Mouse (Mus musculus) small intestine, adult 2 months (tissue): ENCODE results near the gene Pkig. TPM values are rescaled to one million over a fixed set of nuclear protein-coding genes. Genes with fewer than 3 reads are reported as not detected.

ENCODE experiments used
- H3K27ac ChIP-seq: fragments of 200-500 bp; 2 replicates; pipeline ENCODE4 v1.5.1; 2012; ENCODE audit warnings: low read depth, low read length, control low read depth, inconsistent platforms; ENCODE audit not compliant: insufficient read depth
- H3K27me3 ChIP-seq: fragments of 200-500 bp; 2 replicates; pipeline ENCODE4 v1.6.1; 2012; ENCODE audit warnings: mild to moderate bottlenecking, moderate library complexity, low read length, inconsistent platforms; ENCODE audit not compliant: control insufficient read depth, insufficient read depth
- H3K36me3 ChIP-seq: fragments of 200-500 bp; 2 replicates; pipeline ENCODE4 v1.6.1; 2012; ENCODE audit warnings: mild to moderate bottlenecking, low read length, control low read depth, inconsistent platforms; ENCODE audit not compliant: control insufficient read depth, insufficient read depth
- H3K4me1 ChIP-seq: fragments of 200-500 bp; 2 replicates; pipeline ENCODE4 v1.6.1; 2012; ENCODE audit warnings: low read length, inconsistent platforms, mixed read lengths; ENCODE audit not compliant: control insufficient read depth, insufficient read depth, insufficient read length
- H3K4me3 ChIP-seq: fragments of 200-500 bp; 2 replicates; pipeline ENCODE4 v1.5.1; 2012; ENCODE audit warnings: low read depth, mild to moderate bottlenecking, control low read depth, inconsistent platforms, low read length, moderate library complexity
- CTCF ChIP-seq: fragments of 200-500 bp; IDR thresholded peaks from 2 replicates; pipeline ENCODE4 v1.5.1; 2012; ENCODE audit warnings: low read depth, mild to moderate bottlenecking, control low read depth, inconsistent platforms, low read length, moderate library complexity, mixed read lengths; ENCODE audit not compliant: insufficient replicate concordance, insufficient read length; ENCODE audit errors: extremely low read depth
- POLR2A ChIP-seq: fragments of 200-500 bp; IDR thresholded peaks from 2 replicates; pipeline ENCODE4 v1.6.1; 2012; ENCODE audit warnings: low read depth, mild to moderate bottlenecking, control low read depth, inconsistent platforms, low read length, moderate library complexity
- WGBS: fragments of 180-500 bp; shearing (Covaris S2); methylation state at CpG from one replicate; pipeline ENCODE4 v1.1.7; 2018; 5-methylcytosine and 5-hydroxymethylcytosine counted together
- polyA plus RNA-seq: library from polyadenylated mRNA; depleted of rRNA; stranded (reverse); fragments of >200 nt; gene quantifications from 2 replicates; pipeline ENCODE4 v1.2.3, GENCODE M21; 2012

Gene Pkig
- polyA plus RNA-seq, 1 experiment = 143 TPM

GRCm38 (mm10) chr2:163699078-163699780 lies 41.0 kb downstream of the Pkig start:
- H3K36me3 ChIP-seq = peaks cover 4% of the 10 kb centered on the region
- no peak overlapping the region for H3K27ac ChIP-seq
- no peaks in the 10 kb centered on the region for H3K27me3 ChIP-seq
- no peak for TF ChIP-seq CTCF
- TF ChIP-seq POLR2A = no peak
- peaks cover 9% of the 10 kb centered on the region; the same call in 1 of the 2 replicates for H3K4me1 ChIP-seq
- no peak overlapping the region for H3K4me3 ChIP-seq
- 77% methylated on average over 11 of the region's 11 CpGs for WGBS

DNA sequence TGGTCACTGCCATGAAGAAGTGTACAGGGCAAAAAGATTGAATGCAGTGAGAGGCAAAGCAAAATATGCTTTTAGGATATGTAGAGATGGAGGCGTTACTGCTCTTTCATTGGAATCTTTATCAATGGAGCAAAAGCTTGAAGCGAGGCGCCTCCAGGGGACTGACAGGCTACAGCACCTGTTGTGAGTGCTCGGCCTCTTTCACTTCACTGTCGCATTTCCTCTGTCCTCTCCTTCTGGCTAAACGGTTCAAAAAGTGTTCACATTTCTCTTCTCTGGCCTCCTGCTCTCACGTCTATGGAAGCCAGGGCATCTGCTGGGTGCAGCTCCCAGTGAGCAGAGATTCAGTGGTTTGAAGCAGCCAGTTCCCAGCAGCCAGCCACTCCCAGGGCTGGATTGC lies 44.2 kb downstream of the Pkig start:
- Histone ChIP-seq H3K4me3 (no peak overlapping the region), H3K36me3 (peaks cover 14% of the 10 kb centered on the region), H3K27me3 (no peaks in the 10 kb centered on the region), H3K27ac (peak overlapping the region; percentile 61), H3K4me1 (peaks cover 15% of the 10 kb centered on the region; the same call in 1 of the 2 replicates)
- TF ChIP-seq POLR2A (no peak), CTCF (no peak)
- 68% methylated on average over 7 of the region's 7 CpGs for WGBS

DNA sequence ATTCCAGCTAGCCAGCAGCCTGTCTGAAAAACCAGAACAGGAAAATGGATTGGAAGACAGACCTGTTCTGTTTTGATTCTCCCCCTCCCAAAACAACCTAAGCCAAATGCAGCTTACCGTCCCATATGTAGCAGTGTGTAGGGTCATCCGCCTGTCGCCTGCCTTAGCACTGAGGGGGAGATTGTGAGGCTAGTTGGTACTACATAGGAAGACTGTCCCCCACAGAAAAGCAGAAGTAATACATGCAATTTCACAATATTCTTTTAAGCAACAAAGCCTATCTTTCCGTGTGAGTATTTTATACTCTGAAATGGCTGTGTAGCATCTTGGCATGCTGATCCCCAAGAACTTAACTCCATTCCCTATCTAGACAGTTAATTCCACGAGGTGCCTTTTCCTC lies 44.7 kb downstream of the Pkig start:
- Histone ChIP-seq H3K4me1 (peaks cover 13% of the 10 kb centered on the region; the same call in 1 of the 2 replicates), H3K27ac (peak overlapping the region; percentile 61), H3K4me3 (no peak overlapping the region), H3K27me3 (no peaks in the 10 kb centered on the region), H3K36me3 (peaks cover 14% of the 10 kb centered on the region)
- TF ChIP-seq CTCF (no peak), POLR2A (no peak)
- WGBS = 77% methylated on average over 5 of the region's 5 CpGs

DNA sequence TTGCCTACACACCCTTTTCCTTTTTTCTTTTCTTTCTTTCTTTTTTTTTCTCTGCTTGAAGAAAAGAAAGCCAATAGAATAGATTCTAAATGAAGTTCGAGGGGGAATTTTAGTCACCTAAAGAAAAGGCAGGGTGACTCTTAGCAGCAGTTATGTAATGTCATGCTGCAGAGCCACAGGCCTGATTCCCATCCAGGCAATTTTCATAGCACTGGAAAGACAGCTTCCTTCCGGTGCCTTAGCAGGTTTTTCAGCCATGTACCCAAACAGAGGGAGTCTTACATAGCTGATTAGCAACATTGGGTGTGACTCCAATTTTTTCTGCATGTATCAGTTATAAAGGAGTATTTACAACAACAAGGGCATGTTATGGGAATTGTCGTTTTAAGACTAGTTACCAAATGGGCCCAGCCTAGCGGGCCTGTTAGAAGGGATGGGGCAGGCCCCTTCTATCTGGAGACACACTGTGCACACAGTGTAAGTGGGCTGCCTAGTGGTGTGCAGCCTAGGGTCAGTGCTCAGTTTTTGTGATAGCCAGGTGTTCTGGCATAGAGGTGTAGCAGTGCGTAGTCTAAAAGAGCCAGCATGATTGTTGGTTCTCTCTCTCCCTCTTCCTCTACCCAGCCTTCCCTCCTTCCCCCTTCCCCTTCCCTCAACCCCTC lies 45.5 kb downstream of the Pkig start:
- Histone ChIP-seq H3K27ac (no peak overlapping the region; the same call in 1 of the 2 replicates), H3K36me3 (peaks cover 14% of the 10 kb centered on the region), H3K27me3 (no peaks in the 10 kb centered on the region), H3K4me3 (no peak overlapping the region), H3K4me1 (peaks cover 10% of the 10 kb centered on the region; the same call in 1 of the 2 replicates)
- 83% methylated on average over 5 of the region's 5 CpGs for WGBS
- TF ChIP-seq CTCF = no peak
- no peak for TF ChIP-seq POLR2A

DNA sequence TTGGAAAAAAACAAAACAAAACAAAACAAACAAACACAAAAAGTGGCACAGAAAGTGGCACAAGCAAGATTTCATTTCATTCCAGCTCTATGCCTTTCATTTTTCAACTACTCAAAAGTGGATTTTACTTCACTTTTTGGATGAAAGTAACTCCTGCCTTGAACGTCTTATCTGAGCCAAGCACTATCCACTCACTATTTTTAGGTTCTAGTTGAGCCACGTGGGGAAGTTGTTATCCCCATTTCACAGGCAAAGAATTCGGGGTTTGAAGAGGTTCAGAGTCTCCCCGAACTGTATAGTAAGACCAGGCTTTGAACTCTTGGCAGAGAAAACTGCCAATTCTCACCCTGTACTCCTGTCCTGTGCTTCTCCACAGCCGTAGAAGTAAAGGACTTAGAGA lies 50.1 kb downstream of the Pkig start:
- Histone ChIP-seq H3K27ac (no peak overlapping the region), H3K4me3 (no peak overlapping the region), H3K4me1 (peaks cover 19% of the 10 kb centered on the region), H3K27me3 (no peaks in the 10 kb centered on the region), H3K36me3 (peaks cover 14% of the 10 kb centered on the region)
- WGBS = 75% methylated on average over 5 of the region's 5 CpGs
- TF ChIP-seq CTCF (no peak), POLR2A (no peak)

GRCm38 (mm10) chr2:163708763-163709250 lies 50.6 kb downstream of the Pkig start:
- TF ChIP-seq CTCF (no peak), POLR2A (no peak)
- no peaks in the 10 kb centered on the region for H3K27me3 ChIP-seq
- H3K4me3 ChIP-seq = no peak overlapping the region
- peaks cover 14% of the 10 kb centered on the region for H3K36me3 ChIP-seq
- peaks cover 19% of the 10 kb centered on the region for H3K4me1 ChIP-seq
- H3K27ac ChIP-seq = no peak overlapping the region
- 68% methylated on average over 5 of the region's 6 CpGs for WGBS

DNA sequence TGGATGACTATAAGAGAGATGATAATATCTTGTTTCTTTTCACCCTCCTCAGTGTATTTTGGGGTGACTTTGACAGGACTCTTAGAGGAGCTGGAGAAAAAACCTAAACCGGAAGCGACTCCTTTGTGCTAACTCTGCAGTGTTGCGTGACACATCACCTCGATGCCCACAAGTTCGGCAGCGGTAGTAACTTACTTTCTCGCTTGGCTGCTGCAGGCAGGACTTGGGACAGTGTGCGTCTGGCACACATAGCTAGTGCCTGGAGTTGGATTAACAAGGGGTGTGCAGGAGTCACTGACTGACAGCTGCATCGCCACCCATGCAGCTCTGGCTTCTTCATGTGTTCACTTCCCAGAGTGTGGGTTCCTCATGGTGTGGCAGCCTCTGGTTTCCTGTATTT lies 51.8 kb downstream of the Pkig start:
- Histone ChIP-seq H3K27ac (no peak overlapping the region), H3K4me1 (peaks cover 12% of the 10 kb centered on the region), H3K36me3 (peaks cover 6% of the 10 kb centered on the region), H3K27me3 (no peaks in the 10 kb centered on the region), H3K4me3 (no peak overlapping the region)
- TF ChIP-seq CTCF (no peak), POLR2A (no peak)
- 90% methylated on average over 9 of the region's 9 CpGs for WGBS
